Mouse (Mus musculus): ENCODE measurements around the gene Plekha7.
"Not testable (repeated sequence)": the region's sequence is repeated elsewhere in the genome, so short reads cannot be mapped to it uniquely, and the experiment has no call there.

The Plekha7 gene

DNA sequence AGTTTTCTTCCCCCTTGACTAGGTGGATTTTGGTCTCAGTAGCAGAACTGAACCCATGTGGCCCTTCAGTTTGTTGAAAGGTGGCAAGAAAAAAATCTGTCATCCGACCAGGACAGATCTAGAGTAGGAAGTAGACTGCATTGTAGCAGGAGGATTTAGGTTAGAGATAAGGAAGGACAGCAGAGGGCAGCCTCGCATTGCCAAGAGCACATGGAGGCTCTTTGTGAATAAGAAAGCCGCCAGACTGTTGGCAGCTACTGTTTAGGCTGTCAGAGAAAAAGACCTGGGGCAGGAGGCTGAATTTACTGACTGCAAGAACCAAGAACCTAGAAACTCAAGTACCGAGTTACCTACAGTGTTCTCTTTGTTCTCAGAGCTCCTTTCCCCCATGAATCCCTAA lies 176.8 kb downstream of the Plekha7 start:
- DNase-seq (ENCODE audit: low spot score in 2 of 2): no peak

DNA sequence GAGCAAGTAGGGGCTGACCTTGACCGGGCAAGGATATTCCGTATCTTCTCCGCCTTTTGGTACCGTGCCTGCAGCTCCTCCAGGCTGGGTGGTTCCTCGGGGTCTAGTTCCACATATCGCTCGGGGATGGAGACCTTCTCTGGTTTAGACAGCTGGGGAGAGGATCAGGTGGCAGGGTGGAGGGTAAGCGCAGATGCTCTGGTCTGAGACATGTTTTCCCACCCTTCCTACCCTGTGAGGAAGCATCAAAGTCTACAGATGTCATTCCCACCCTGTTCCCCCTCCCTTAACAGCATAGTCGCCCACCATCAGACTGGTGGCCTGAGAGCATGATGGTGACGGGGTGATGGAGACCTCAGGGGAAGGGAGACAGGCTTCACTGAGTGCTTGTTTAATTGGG lies 178.8 kb downstream of the Plekha7 start:
- DNase-seq (ENCODE audit: low spot score in 2 of 2): no peak

DNA sequence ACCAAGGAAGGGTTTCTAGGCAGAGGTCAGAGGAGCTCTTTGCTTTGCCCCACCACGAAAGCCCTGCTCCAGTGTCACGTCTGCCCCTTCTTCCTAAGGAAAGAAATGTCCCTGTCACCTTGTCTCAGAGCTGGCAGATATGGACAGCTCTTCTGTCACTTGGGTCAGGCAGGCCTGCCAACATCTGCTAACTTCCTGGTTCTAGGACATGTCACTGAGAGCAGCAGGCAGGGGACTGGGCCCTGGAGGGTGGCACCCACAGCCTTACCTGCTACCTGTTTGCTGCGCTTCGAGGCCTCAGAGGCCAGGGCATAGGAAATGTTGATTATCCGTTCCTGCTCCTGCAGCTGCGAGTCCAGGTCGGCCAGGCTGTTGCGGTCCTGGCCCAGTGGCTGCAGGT lies 179.9 kb downstream of the Plekha7 start:
- DNase-seq (ENCODE audit: low spot score in 2 of 2): no peak

DNA sequence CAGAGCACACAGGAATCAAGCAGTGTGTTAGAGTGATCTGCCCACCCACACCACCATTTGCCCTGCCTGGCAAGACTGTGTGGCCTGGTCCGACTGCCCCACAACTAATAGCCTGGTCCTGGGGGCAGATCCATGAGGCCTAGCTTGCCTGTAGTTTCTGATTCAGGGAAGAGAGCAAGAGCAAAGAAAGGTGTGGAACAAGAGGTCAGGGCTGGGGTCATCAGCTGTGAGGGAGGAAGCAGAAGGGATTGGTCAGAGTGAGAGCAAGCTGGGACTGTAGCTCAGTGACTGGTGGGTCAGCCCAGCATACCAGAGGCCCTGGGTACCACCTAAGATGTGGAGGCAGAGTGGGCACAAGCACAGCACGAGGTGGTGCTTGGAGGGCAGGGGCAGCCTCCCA lies 181.1 kb downstream of the Plekha7 start:
- no peak for DNase-seq (ENCODE audit: low spot score in 2 of 2)

DNA sequence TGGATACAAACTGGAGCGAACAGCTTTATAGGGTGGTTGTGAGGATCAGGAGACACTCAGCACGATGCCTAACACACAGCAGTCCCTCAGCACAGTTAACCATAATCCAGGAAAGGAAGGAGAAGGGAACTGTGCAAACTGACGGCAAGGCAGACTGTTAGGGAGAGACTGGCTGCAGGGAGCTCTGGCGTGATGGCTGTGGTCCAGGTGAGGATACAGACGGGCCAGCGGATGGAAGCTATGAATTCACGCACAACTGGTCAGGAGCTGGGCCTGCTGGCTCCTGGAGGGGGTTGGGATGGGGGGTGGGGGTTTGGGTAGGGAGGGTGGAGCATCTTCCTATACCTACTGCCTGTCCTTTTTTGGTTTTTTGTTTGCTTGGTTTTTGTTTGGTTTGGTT lies 182.5 kb downstream of the Plekha7 start:
- DNase-seq (ENCODE audit: low spot score in 2 of 2): no peak

DNA sequence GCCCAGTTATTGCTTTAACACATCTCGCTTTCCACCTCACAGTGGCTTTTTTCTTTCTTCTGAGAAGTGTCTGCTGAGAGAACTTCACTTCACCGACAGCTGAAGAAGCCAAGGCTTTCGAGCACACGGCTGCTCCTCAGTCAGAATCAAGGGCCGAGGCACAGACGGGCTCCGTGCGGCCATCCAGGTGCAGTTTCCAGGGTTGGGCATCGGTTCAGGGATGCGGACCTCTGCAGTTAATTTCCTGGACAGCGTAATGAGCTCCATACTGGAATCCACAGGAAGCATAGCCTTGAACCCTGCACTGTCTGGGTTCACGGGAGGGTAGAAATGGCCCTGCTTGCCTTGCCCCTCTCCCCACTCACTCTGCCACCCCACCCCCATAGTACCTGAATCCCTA lies 184.1 kb downstream of the Plekha7 start:
- DNase-seq (ENCODE audit: low spot score in 2 of 2): no peak

DNA sequence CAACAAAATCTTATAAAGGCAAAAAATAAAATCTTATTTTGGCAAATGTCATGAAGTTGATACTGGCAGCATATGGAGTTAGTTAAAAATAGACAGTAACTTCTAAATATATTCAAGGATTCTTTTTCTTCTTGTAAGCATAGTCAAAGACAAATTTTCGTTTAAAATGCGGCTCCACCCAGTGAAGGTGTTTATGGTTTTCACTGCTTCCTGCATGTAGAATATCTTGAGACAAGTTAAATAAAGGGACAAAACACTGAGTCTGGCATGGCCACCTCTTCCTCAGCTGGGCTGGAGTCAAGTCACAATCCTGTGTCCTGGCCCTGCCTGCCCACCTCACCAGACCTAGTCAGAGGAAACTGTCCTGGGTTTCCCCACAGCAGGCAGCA lies 184.6 kb downstream of the Plekha7 start:
- no peak for DNase-seq (ENCODE audit: low spot score in 2 of 2)

DNA sequence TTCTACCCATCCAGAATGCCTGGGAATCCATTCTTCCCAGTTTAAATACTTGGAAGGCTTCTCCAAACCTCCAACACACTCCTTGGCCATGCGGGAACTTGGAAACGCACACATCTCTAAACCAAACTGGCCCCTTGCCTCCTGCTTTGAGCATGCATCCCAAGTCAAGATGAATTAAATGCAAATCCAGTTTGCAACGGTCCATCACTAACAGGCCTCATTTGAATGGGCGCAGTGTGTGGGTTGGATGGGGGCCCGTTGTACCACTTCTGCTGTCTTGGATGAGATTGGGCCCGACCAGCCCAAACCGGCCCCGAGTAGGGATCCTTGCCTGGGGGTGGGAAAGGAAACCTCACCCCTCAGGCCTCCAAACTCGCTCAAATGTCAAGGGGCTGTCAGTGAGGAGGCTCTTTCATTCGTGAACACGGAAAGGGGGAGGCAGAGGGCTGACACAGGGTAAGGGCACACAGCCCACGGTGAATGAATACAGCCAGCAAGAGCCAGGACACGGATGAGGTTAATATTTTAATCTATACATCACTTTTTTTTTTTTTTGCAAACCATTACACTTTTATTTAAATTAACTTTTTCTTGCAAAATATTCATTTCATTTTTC lies 185.1 kb downstream of the Plekha7 start:
- DNase-seq (ENCODE audit: low spot score in 2 of 2): no peak

DNA sequence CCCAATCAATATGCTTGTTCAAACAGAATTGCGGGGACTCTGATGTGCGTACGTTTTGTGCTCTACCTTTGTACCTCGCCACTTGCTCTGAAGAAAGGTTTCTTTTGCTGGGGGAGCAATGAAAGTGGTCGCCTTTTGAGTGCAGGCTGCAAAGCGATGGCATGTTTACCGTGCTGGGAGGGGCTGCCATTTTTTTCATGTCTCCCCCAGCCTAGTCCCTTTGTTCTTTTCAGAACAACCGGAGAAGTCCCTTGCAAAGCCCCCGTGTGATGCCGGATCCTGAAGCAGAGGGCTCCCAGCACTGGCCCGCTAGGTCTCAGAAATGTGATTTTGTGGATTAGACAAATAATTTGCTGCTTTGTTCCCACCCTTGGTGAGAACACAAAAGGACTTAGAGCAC lies 187.0 kb downstream of the Plekha7 start:
- DNase-seq (ENCODE audit: low spot score in 2 of 2): no peak

DNA sequence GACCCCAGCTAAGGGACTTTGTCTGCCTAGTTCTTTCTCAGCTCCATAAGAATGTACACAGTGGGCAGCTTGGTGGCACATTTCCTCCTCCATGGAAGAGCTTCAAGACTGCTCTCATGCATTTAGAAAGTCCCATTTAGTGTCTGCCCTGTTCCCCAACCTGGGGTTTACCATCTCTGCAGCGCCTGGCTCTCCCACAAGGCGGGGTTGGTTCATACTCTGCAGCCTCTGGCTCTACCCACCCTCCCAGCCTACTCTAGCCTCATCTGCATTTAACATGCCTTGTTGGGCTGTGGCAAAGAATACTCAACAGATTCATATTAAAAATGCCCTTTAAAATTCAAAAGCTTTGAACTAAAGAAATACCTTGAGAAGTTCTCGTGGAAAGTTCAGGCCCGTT lies 187.4 kb downstream of the Plekha7 start:
- DNase-seq (ENCODE audit: low spot score in 2 of 2): no peak

DNA sequence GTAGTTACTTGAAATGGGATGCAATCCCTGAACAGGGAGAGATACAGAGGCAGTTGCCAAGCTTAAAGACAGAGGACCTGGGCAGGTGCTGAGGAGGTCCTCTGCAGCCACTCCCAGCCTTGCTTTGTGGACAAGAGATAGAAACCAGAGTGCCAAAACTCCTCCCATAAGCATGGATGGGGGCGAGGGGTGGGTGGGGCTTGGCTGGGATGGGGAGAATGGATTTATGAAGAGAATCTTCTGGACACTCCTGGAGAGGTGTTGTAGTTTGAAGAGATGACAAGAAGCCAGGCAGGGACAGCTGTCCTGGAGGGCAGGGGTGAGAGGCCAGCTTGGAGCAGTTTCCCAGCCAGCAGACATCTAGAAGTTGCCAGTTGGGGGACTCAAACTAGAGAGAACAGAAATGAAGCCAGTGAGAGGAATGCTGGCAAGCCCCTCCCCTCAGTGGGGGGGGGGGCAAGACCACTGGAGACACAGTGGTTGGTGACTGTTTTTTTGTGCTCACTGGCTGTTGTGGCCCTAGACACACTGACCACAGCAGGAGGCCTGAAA lies 188.8 kb downstream of the Plekha7 start:
- DNase-seq (ENCODE audit: low spot score in 2 of 2): no peak

DNA sequence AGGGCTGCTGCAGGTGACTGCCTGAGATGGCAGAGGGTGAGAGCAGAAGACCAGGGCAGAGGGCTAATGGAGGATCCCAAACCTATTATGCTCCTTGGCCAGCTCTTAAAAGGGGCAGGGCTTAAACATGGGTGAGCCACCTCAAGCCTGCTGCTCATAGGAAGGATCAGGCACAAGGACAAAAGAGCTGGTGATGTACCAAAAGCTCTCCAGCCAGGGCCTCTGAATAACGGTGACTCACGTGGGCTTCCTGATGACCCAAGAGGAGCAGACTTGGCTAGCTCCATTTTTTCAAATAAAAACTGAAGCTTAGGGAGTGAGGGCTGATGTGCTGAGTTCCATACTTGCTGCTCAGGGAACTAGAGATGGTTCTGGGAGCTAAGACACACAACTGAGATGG lies 192.2 kb downstream of the Plekha7 start:
- no peak for DNase-seq (ENCODE audit: low spot score in 2 of 2)

DNA sequence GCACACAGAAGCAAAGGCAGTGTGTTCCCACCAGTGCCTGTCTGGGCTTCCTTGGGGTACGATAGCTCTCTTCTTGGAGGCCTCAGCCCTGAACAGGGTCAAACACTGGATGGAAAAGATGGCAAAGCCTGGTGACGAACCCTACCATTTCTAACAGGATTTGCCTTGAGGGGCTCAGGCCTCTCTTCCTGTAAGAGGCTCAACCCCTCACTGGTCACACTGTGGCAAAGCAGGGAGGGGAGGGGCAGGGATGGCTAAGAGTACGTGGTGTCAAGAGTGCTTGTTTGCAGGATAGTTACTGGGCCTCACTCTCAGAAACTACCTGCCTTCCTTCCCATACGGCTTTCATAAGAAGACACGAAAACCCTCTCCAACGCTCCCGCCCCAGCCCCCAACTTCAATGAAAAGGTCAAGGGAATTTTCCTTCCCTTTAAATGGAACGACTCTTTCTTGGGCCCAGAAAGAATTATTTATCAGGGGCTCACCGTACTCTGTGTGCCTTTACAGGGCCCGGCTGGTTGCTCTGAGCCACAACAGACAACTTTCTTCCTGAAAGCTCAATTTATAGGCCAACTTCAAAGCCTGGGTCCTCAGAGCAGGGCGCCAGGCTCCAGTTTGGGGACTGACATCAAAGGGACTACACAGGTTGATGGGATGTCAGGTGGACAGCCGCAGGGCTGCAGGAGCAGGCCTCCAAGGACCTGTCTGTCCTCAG lies 192.8 kb downstream of the Plekha7 start:
- DNase-seq (ENCODE audit: low spot score in 2 of 2): no peak

DNA sequence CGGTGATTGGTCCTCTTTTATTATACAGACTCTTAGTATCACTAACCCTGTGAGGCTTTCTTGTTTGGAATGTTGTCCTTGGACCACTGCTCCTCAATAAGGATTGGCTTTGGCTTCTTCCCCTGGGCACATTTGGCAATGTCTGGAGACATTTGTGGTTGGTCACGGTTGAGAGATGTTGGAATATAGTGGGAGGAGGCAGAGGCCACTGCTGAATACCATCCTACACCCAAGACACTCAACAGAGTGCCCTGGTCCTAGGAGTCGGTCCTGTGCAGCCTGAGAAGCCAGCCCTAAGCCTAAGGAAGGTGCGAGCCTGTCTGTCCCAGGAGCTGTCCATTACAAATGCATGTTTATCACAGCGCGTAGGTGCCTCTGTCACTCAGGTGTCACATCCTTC lies 196.6 kb downstream of the Plekha7 start:
- DNase-seq (ENCODE audit: low spot score in 2 of 2): no peak

DNA sequence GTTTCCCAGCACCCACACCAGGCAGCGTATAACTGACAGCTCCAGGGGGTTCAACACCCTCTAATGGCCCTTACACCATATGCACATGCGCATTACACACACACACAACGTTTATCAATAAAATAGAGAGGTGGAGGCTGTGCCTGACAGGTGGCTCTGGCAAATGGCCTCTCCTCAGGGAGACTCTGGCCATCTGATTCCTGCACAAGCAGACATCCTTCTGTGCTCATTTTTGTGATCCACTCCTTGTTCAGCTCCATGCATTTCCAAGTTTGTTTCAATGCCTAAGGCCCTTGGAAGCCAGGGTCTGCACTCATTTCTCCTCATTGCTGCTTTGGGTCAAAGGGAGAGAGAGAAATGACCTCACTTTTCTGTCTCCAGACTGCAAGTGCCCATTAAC lies 197.5 kb downstream of the Plekha7 start:
- DNase-seq (ENCODE audit: low spot score in 2 of 2): no peak

DNA sequence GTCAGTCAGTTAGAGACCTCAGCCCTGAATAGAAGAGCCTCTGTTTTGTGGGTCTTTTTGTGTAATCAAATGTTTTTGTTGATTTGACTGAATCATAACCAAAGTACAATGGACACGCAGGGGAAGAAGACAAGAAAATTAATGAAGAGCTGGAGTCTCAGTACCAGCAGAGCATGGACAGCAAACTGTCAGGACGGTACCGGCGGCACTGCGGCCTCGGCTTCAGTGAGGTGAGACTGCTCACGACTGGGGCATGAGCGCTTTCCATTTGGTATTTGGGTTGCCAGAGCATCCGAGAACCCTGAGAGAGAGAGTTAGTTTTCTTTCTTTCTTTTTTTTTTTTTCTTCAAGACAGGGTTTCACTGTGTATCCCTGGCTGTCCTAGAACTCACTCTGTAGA lies 205.1 kb downstream of the Plekha7 start:
- DNase-seq (ENCODE audit: low spot score in 2 of 2): no peak

DNA sequence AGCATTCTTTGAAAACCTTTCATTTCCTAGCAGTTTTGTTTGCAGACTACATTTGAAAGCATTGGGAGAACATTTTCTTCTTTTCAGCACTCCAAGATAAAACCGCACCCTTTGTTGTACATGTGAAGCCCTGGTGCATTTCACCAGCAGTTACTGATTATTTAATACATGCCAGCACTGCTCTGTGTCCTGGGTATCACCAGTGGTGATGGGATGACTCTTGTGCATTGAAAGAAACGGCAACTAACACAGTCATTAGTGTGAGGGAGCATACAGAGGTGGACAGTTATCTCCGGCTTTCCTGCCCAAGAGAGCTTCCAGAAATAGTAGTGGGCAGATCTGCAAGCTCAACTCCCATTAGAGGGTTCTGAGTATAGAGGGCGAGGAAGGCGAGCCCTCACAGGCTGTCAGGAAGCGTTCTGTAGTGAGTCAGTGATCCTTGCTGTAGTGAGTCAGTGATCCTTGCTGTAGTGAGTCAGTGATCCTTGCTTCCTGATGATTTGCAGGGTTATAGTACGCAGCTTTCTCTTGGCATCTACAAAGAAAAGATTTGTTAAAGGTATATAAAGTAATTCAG lies 208.1 kb downstream of the Plekha7 start:
- peak; percentile 21 to 42 for DNase-seq (ENCODE audit: low spot score in 2 of 2)

DNA sequence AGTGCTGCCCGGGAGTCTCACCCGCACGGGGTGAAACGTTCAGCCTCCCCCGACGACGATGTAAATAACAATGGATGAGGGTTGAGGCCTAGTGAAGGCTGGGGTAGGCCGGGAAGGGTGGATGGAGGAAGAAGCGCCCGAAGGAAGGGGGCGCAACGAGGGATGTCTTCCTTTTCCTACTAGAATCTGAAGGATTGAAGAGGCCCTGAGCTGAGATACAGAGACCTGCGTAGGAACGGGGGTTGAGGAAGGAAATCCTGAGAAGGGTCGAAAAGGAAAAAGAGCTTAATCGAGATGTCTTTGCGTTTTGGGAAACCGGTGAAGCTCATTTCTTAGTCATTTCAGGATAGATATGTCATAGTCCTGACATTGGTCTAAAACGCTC lies 214.7 kb downstream of the Plekha7 start:
- no peak for DNase-seq (ENCODE audit: low spot score in 2 of 2)

DNA sequence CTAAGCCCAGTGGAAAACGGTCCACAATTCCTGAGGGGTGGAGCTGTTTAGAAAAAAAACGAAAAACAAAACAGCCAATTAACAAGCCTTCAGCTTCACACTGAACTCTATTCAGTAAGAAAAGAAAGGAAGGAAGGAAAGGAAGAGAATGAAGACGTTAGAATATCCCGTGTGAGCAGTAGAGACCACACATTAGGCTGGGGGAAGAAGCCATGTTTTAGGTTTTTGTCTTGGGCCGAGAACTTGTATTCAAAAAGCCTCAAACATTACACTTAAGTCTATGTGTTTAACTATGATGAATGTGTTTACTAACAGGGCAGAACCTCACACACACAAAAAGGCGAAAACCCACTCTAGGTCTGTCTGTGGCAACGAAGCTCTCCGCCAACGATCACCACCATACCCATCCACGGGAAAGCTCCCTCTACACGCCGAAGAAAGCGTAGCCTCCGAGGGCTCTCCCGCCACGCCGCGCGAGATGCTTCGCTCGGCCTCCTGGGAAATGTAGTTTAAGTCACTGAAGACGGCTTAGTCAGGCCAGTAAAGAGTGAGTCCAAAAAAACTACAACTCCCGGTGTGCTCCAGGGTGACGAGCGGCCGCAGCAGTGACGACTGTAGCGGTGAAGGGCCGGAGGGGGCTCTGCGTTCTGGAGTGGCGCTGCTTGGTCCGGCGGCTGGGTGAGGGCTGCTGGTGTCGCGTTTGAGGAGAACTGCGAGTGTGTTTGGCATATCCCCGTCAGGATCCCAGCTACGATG lies 215.3 kb downstream of the Plekha7 start:
- DNase-seq (ENCODE audit: low spot score in 2 of 2): peak; percentile 94 to 98

DNA sequence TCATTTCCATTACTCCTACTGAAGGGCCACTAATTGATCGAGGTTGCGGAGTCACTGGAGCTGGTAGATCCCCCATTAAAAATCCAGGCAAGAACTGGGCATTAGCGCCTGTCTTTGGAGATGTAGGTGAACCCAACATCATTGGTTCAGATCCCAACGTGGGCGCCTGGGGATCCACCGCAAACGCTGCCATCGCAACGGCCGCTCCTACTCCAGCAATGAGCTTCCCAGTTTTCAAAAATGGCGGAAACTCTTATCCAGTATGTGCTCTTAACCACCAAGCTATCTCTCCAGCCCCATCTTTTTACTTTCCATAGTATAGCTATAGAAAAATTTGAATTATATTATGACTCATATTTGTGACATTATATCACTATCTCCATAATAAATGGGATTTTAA lies 223.8 kb downstream of the Plekha7 start, which contains the start of gene Gm4353:
Gene Gm4353 (minus strand): TSS at position 270 of the 400 bp plus-strand sequence.
- DNase-seq (ENCODE audit: low spot score in 2 of 2): not testable (repeated sequence)
